Comparison of ENCODE assay signal across 8 mouse cellular contexts in genomic region chr2:148048484-148049129, GRCm38 (mm10). TPM values are rescaled to one million over a fixed set of nuclear protein-coding genes. Genes with fewer than 3 reads are reported as not detected.
DNase-seq lines count a peak whose midpoint lies in the region; ATAC-seq lines count a peak whose summit lies in the region.

No protein-coding gene starts in this region.

- DNase-seq in 416B (ENCODE audit: low read depth): peak; percentile 3
- DNase-seq in R1 (ENCODE audit: low read depth, low spot score): peak; percentile 68
- peak; percentile 90 for DNase-seq in embryonic facial prominence, embryonic 10.5 days (ENCODE audit: low spot score)
- peak; percentile 76 for DNase-seq in kidney, postnatal 14 days
- peak; percentile 92 for DNase-seq in lung, postnatal 36 days
- peak; percentile 14 to 62 for DNase-seq in spleen, postnatal 10 days (ENCODE audit: low spot score in 2 of 2)

- H3K4me1 ChIP-seq in embryonic facial prominence, embryonic 10.5 days: peaks cover 33% of the 10 kb centered on the region
- peaks cover 43% of the 10 kb centered on the region for H3K4me1 ChIP-seq in heart, embryonic 15.5 days (replicated peaks)

- no peak for ATAC-seq in heart, embryonic 15.5 days (replicated peaks; ENCODE audit: insufficient number of reproducible peaks, insufficient read depth, low FRiP score, low read depth)
- no peak for ATAC-seq in erythroid progenitor cell, adult 5-6 weeks (replicated peaks; ENCODE audit: low FRiP score, poor library complexity, severe bottlenecking)

- H3K9me3 ChIP-seq in embryonic facial prominence, embryonic 10.5 days: no peaks in the 10 kb centered on the region
- no peaks in the 10 kb centered on the region for H3K9me3 ChIP-seq in heart, embryonic 15.5 days (replicated peaks)

- H3K27ac ChIP-seq in embryonic facial prominence, embryonic 10.5 days (replicated peaks): no peak overlapping the region
- H3K27ac ChIP-seq in heart, embryonic 15.5 days: no peak overlapping the region

- H3K36me3 ChIP-seq in embryonic facial prominence, embryonic 10.5 days (replicated peaks): no peaks in the 10 kb centered on the region
- H3K36me3 ChIP-seq in heart, embryonic 15.5 days: no peaks in the 10 kb centered on the region

- H3K9ac ChIP-seq in heart, embryonic 15.5 days: no peak overlapping the region

- H3K4me2 ChIP-seq in heart, embryonic 15.5 days: peak overlapping the region; percentile 61

- under 1% methylated on average over 41 of the region's 41 CpGs for WGBS in embryonic facial prominence, embryonic 10.5 days
- under 1% methylated on average over 41 of the region's 41 CpGs for WGBS in heart, embryonic 15.5 days

- H3K27me3 ChIP-seq in embryonic facial prominence, embryonic 10.5 days (replicated peaks; ENCODE audit: low read depth, poor library complexity, severe bottlenecking): peaks cover 100% of the 10 kb centered on the region
- H3K27me3 ChIP-seq in heart, embryonic 15.5 days: peaks cover 100% of the 10 kb centered on the region

- peak overlapping the region; percentile 45 for H3K4me3 ChIP-seq in embryonic facial prominence, embryonic 10.5 days
- peak overlapping the region; percentile 38 for H3K4me3 ChIP-seq in heart, embryonic 15.5 days

RNA-seq across cellular contexts. Expression of gene Foxa2, which starts 1.8 kb away (rescaled TPM):
- 1.8 and 2.4 TPM in 2 replicates for polyA plus RNA-seq in embryonic facial prominence, embryonic 10.5 days (2016; fragmentation: Nextera tagmentation; extraction: Ambion mirVana)
- polyA plus RNA-seq in heart, embryonic 15.5 days (2015; fragmentation: Nextera tagmentation; extraction: Ambion mirVana): 0.55 and 2.3 TPM in 2 replicates
- total RNA-seq in erythroid progenitor cell, adult 5-6 weeks (2015; ENCODE audit: low replicate concordance): not detected in 2 replicates
- total RNA-seq in erythroid progenitor cell, adult 5-6 weeks (2017; ENCODE audit: low replicate concordance): not detected in 2 replicates

Comparison
In these comparisons a context has a peak if more than half of its experiments do, and no peak if none do; other contexts are left out.
1. DNase-seq: peak in every context shown above with its lines; median percentile 92 in lung, postnatal 36 days; 90 in embryonic facial prominence, embryonic 10.5 days; 76 in kidney, postnatal 14 days; 68 in R1; 38 in spleen, postnatal 10 days; 3 in 416B.